Mouse (Mus musculus): ENCODE data around the gene Zkscan17.

The Zkscan17 gene

GRCm38 (mm10) chr11:59501978-59502700 lies 24.4 kb downstream of the Zkscan17 start:
- ChIA-PET CTCF (interaction anchor here in 3 of 4 experiments (0.6 to 0.9 kb wide), 3 partner anchors 16 to 200 kb away, joined by 3 to 9 read pairs (median 8); partner anchors contain the start of gene Jmjd4 (in 1 of the 3)), POLR2A (interaction anchor here in 2 of 4 experiments (1.0 to 1.5 kb wide), 4 partner anchors 10 to 31 kb away, joined by 3 to 4 read pairs (median 4); no protein-coding TSS in a partner anchor)

GRCm38 (mm10) chr11:59497747-59498146 lies 28.8 kb downstream of the Zkscan17 start:
- CTCF ChIA-PET: interaction anchor here (0.5 to 1.8 kb wide), 13 partner anchors 11 to 1924 kb away, joined by 3 to 8 read pairs (median 4); partner anchors contain the start of gene Zkscan17 (in 3 of the 4)
- POLR2A ChIA-PET: interaction anchor here in 2 of 4 experiments (0.6 to 1.9 kb wide), 7 partner anchors 9 to 96 kb away, joined by 3 to 10 read pairs (median 3); no protein-coding TSS in a partner anchor

GRCm38 (mm10) chr11:59496672-59497310 lies 29.8 kb downstream of the Zkscan17 start:
- ChIA-PET POLR2A (interaction anchor here in 2 of 4 experiments (0.7 to 1.6 kb wide), 4 partner anchors 13 to 651 kb away, joined by 3 to 7 read pairs (median 4); no protein-coding TSS in a partner anchor), CTCF (interaction anchor here in 2 of 4 experiments (0.5 to 0.9 kb wide), 2 partner anchors 194 to 1018 kb away, joined by 5 to 8 read pairs; no protein-coding TSS in a partner anchor)

GRCm38 (mm10) chr11:59486222-59486621 lies 40.3 kb downstream of the Zkscan17 start:
- POLR2A ChIA-PET: interaction anchor here in 3 of 4 experiments (0.7 to 7.9 kb wide), 10 partner anchors 12 to 344 kb away, joined by 3 to 57 read pairs (median 4); partner anchors contain the start of gene Zfp867 (in 3 of the 3)

GRCm38 (mm10) chr11:59485641-59486040 lies 40.9 kb downstream of the Zkscan17 start:
- CTCF ChIA-PET: interaction anchor here (0.8 to 3.3 kb wide), 7 partner anchors 12 to 188 kb away, joined by 3 to 42 read pairs (median 4); no protein-coding TSS in a partner anchor
- POLR2A ChIA-PET: interaction anchor here in 3 of 4 experiments (0.7 to 7.9 kb wide), 12 partner anchors 13 to 344 kb away, joined by 3 to 57 read pairs (median 4); partner anchors contain the start of genes Zfp867 (in 3 of the 3) and Wnt9a (in 1 of the 3)

More at GRCm38 (mm10) chr11:59486222-59486621, 40.3 kb downstream of the Zkscan17 start:
- CTCF ChIA-PET: interaction anchor here (0.5 to 3.3 kb wide), 5 partner anchors 12 to 186 kb away, joined by 3 to 42 read pairs (median 6); no protein-coding TSS in a partner anchor

- POLR2A ChIA-PET: interaction anchor here (0.6 to 7.9 kb wide), 27 partner anchors 11 to 303 kb away, joined by 3 to 57 read pairs (median 4); partner anchors contain the start of genes Wnt9a (in 3 of the 4), Zfp867 (in 2 of the 4) and Zkscan17 (in 1 of the 4)
- CTCF ChIA-PET: interaction anchor here (0.5 to 3.3 kb wide), 74 partner anchors 8 to 1275 kb away, joined by 3 to 51 read pairs (median 4); partner anchors contain the start of genes Wnt9a (in 2 of the 4), Zfp867 (in 2 of the 4) and Zkscan17 (in 2 of the 4)
Observed at GRCm38 (mm10) chr11:59483212-59483611, 43.3 kb downstream of the Zkscan17 start.

- POLR2A ChIA-PET: no interaction called here
- CTCF ChIA-PET: interaction anchor here in 1 of 4 experiments (0.6 kb wide), 1 partner anchor 175 kb away, joined by 3 read pairs; no protein-coding TSS in a partner anchor
Observed at GRCm38 (mm10) chr11:59477240-59477639, 49.3 kb downstream of the Zkscan17 start.

GRCm38 (mm10) chr11:59472326-59472677 lies 54.2 kb downstream of the Zkscan17 start, which contains the start of gene Zfp867:
TSS of gene Zfp867 (minus strand) at chr11:59472474.
- CTCF ChIA-PET: interaction anchor here in 3 of 4 experiments (0.6 to 3.8 kb wide), 15 partner anchors 11 to 253 kb away, joined by 3 to 33 read pairs (median 5); partner anchors contain the start of genes Wnt9a (in 1 of the 3) and Zkscan17 (in 1 of the 3)
- POLR2A ChIA-PET: interaction anchor here (0.5 to 5.7 kb wide), 56 partner anchors 8 to 634 kb away, joined by 3 to 57 read pairs (median 4); partner anchors contain the start of genes Jmjd4 (in 3 of the 4), Snap47 (in 3 of the 4), Cops3 (in 1 of the 4) and Iba57 (in 1 of the 4)

GRCm38 (mm10) chr11:59471413-59472325 lies 54.9 kb downstream of the Zkscan17 start:
- POLR2A ChIA-PET: interaction anchor here (0.5 to 5.7 kb wide), 72 partner anchors 9 to 368 kb away, joined by 3 to 57 read pairs (median 4); partner anchors contain the start of genes Snap47 (in 3 of the 4), Jmjd4 (in 2 of the 4), Wnt9a (in 2 of the 4) and Cops3 (in 1 of the 4)
- CTCF ChIA-PET: interaction anchor here (0.6 to 3.8 kb wide), 23 partner anchors 11 to 340 kb away, joined by 3 to 33 read pairs (median 4); partner anchors contain the start of genes Wnt9a (in 1 of the 4) and Zkscan17 (in 1 of the 4)

- ChIA-PET POLR2A (interaction anchor here in 2 of 4 experiments (1.0 to 4.5 kb wide), 6 partner anchors 11 to 23 kb away, joined by 3 to 35 read pairs (median 6); partner anchors contain the start of genes Jmjd4 (in 1 of the 2) and Zfp867 (in 1 of the 2)), CTCF (no interaction called here)
Observed at GRCm38 (mm10) chr11:59460459-59460858, 66.1 kb downstream of the Zkscan17 start.

- ChIA-PET CTCF (interaction anchor here (0.7 to 1.7 kb wide), 9 partner anchors 12 to 360 kb away, joined by 3 to 5 read pairs (median 3); partner anchors contain the start of gene Zfp867 (in 1 of the 4)), POLR2A (interaction anchor here (0.6 to 4.5 kb wide), 28 partner anchors 8 to 353 kb away, joined by 3 to 35 read pairs (median 4); partner anchors contain the start of genes Jmjd4 (in 3 of the 4), Zfp867 (in 3 of the 4), Wnt9a (in 2 of the 4) and Snap47 (in 1 of the 4))
Observed at GRCm38 (mm10) chr11:59458973-59459372, 67.6 kb downstream of the Zkscan17 start.

- ChIA-PET CTCF (interaction anchor here in 1 of 4 experiments (0.6 kb wide), 1 partner anchor 14 kb away, joined by 8 read pairs; no protein-coding TSS in a partner anchor), POLR2A (interaction anchor here in 2 of 4 experiments (0.7 to 4.5 kb wide), 7 partner anchors 10 to 150 kb away, joined by 3 to 35 read pairs (median 3); partner anchors contain the start of genes Wnt9a (in 1 of the 2) and Zfp867 (in 1 of the 2))
Observed at GRCm38 (mm10) chr11:59456891-59457290, 69.7 kb downstream of the Zkscan17 start.

- ChIA-PET CTCF (no interaction called here), POLR2A (interaction anchor here in 2 of 4 experiments (1.1 to 4.5 kb wide), 6 partner anchors 10 to 150 kb away, joined by 3 to 35 read pairs (median 3); partner anchors contain the start of genes Wnt9a (in 1 of the 2) and Zfp867 (in 1 of the 2))
Observed at GRCm38 (mm10) chr11:59456346-59456745, 70.2 kb downstream of the Zkscan17 start.

- POLR2A ChIA-PET: interaction anchor here in 3 of 4 experiments (0.5 to 5.4 kb wide), 8 partner anchors 8 to 162 kb away, joined by 3 to 41 read pairs (median 6); partner anchors contain the start of gene Zfp867 (in 2 of the 3)
- CTCF ChIA-PET: no interaction called here
Observed at GRCm38 (mm10) chr11:59451086-59451485, 75.5 kb downstream of the Zkscan17 start, which contains the start of gene Snap47. TSS of gene Snap47 (minus strand) at chr11:59451186.

GRCm38 (mm10) chr11:59450230-59450771 lies 76.2 kb downstream of the Zkscan17 start:
- CTCF ChIA-PET: interaction anchor here in 2 of 4 experiments (1.2 to 1.5 kb wide), 2 partner anchors 75 kb away, joined by 3 to 5 read pairs; partner anchors contain the start of gene Zkscan17 (in 1 of the 2)
- POLR2A ChIA-PET: interaction anchor here (0.5 to 5.4 kb wide), 21 partner anchors 8 to 1120 kb away, joined by 3 to 41 read pairs (median 4); partner anchors contain the start of genes Zfp867 (in 3 of the 4), Iba57 (in 1 of the 4), Sh3bp5l (in 1 of the 4) and Zfp672 (in 1 of the 4)

Data from embryonic stem cell, embryonic (primary cell).